Mouse (Mus musculus) MEL (cell line): ENCODE measurements at regions not wholly inside any gene's neighbourhood (a gene's known extent, or its start where the extent isn't known, plus 50 kb on each side); places are given as distances from the start of the nearest gene placed in this dataset.
A peak's percentile ranks its signal among the peaks of the same experiment; 100 is the strongest.

ENCODE experiments used
- DNase-seq: peaks from one replicate; pipeline ENCODE4 v3.0.0; 2011; ENCODE audit warnings: low read depth, low spot score
- H3K27ac ChIP-seq: 2 replicates; pipeline ENCODE4 v1.5.1; 2012; ENCODE audit warnings: low read depth, mild to moderate bottlenecking, control low read depth, low read length, moderate library complexity; ENCODE audit not compliant: control insufficient read depth
- H3K27me3 ChIP-seq, 2 experiments: fragments of 150-350 bp in 1 of 2; sonication (generic) in 1 of 2; 2 replicates each; pipeline ENCODE4 v1.6.1; 2012; ENCODE audit warnings: low read length in 2 of 2, mild to moderate bottlenecking in 2 of 2, improper control_type of control experiment in 1 of 2, moderate library complexity in 1 of 2; ENCODE audit not compliant: insufficient read depth in 2 of 2, control insufficient read depth in 1 of 2
- H3K36me3 ChIP-seq, 2 experiments: 2 replicates each; pipeline ENCODE4 v1.6.1; 2012 to 2014; ENCODE audit warnings: low read length in 2 of 2, improper control_type of control experiment in 1 of 2, inconsistent platforms in 1 of 2, mild to moderate bottlenecking in 1 of 2; ENCODE audit not compliant: insufficient read depth in 2 of 2, control insufficient read depth in 1 of 2
- H3K4me1 ChIP-seq, 2 experiments: fragments of 150-350 bp in 1 of 2; sonication (generic) in 1 of 2; 2 replicates each; pipeline ENCODE4 v1.6.1; 2012; ENCODE audit warnings: low read length in 2 of 2, improper control_type of control experiment in 1 of 2, mild to moderate bottlenecking in 1 of 2; ENCODE audit not compliant: insufficient read depth in 2 of 2, control insufficient read depth in 1 of 2
- H3K4me3 ChIP-seq, 2 experiments: fragments of 150-350 bp in 1 of 2; sonication (generic) in 1 of 2; 2 replicates each; pipeline ENCODE4 v1.5.1; 2012; ENCODE audit warnings: low read depth in 2 of 2, low read length in 2 of 2, mild to moderate bottlenecking in 2 of 2, moderate library complexity in 2 of 2, control low read depth in 1 of 2, improper control_type of control experiment in 1 of 2; ENCODE audit not compliant: control insufficient read depth in 1 of 2, insufficient read depth in 1 of 2
- H3K79me2 ChIP-seq: 2 replicates; pipeline ENCODE4 v1.6.1; 2012; ENCODE audit warnings: mild to moderate bottlenecking, low read length, moderate library complexity; ENCODE audit not compliant: control insufficient read depth, poor library complexity, insufficient read depth
- H3K9ac ChIP-seq: 2 replicates; pipeline ENCODE4 v1.6.1; 2012; ENCODE audit warnings: low read depth, mild to moderate bottlenecking, control low read depth, low read length, moderate library complexity; ENCODE audit not compliant: control insufficient read depth, poor library complexity, severe bottlenecking
- H3K9me3 ChIP-seq: fragments of 150-350 bp; sonication (generic); replicated peaks from 2 replicates; pipeline ENCODE4 v1.6.1; 2012; ENCODE audit warnings: mild to moderate bottlenecking, low read length, improper control_type of control experiment, moderate library complexity; ENCODE audit not compliant: insufficient read depth
- CHD2 ChIP-seq: IDR thresholded peaks from 2 replicates; pipeline ENCODE4 v1.6.1; 2011; ENCODE audit warnings: low read length, improper control_type of control experiment
- CTCF ChIP-seq, 3 experiments: IDR thresholded peaks in 2 of 3; conservative IDR thresholded peaks in 1 of 3; 2 replicates each; pipeline ENCODE4 v1.5.1; 2011 to 2012; ENCODE audit warnings: low read length in 3 of 3, low read depth in 2 of 3, mild to moderate bottlenecking in 2 of 3, improper control_type of control experiment in 1 of 3, inconsistent platforms in 1 of 3, mixed read lengths in 1 of 3, moderate library complexity in 1 of 3; ENCODE audit not compliant: control insufficient read depth in 1 of 3, insufficient read depth in 1 of 3, poor library complexity in 1 of 3, severe bottlenecking in 1 of 3
- E2F4 ChIP-seq: IDR thresholded peaks from 2 replicates; pipeline ENCODE4 v1.6.1; 2011; ENCODE audit warnings: low read depth, low read length, improper control_type of control experiment, borderline replicate concordance
- EP300 ChIP-seq, 2 experiments: IDR thresholded peaks; 2 replicates each; pipeline ENCODE4 v1.6.1; 2011; ENCODE audit warnings: improper control_type of control experiment in 2 of 2, low read length in 2 of 2, low read depth in 1 of 2, mild to moderate bottlenecking in 1 of 2
- GATA1 ChIP-seq: IDR thresholded peaks from 2 replicates; pipeline ENCODE4 v1.6.1; 2011; ENCODE audit warnings: low read depth, low read length, improper control_type of control experiment
- HCFC1 ChIP-seq: IDR thresholded peaks from 2 replicates; pipeline ENCODE4 v1.6.1; 2012; ENCODE audit warnings: low read depth, mild to moderate bottlenecking, inconsistent platforms, low read length, improper control_type of control experiment, moderate library complexity
- JUND ChIP-seq: IDR thresholded peaks from 2 replicates; pipeline ENCODE4 v1.6.1; 2011; ENCODE audit warnings: low read depth, mild to moderate bottlenecking, improper control_type of control experiment, low read length
- MAX ChIP-seq: IDR thresholded peaks from 2 replicates; pipeline ENCODE4 v1.6.1; 2011; ENCODE audit warnings: low read length, improper control_type of control experiment
- MEF2A ChIP-seq: IDR thresholded peaks from 2 replicates; pipeline ENCODE4 v1.6.1; 2014; ENCODE audit warnings: low read depth, mild to moderate bottlenecking, inconsistent platforms, low read length, improper control_type of control experiment; ENCODE audit not compliant: poor library complexity, insufficient replicate concordance, severe bottlenecking; ENCODE audit errors: extremely low read depth
- MXI1 ChIP-seq: IDR thresholded peaks from 2 replicates; pipeline ENCODE4 v1.6.1; 2011; ENCODE audit warnings: mild to moderate bottlenecking, low read depth, low read length, improper control_type of control experiment
- MYB ChIP-seq: IDR thresholded peaks from 2 replicates; pipeline ENCODE4 v1.6.1; 2011; ENCODE audit warnings: mild to moderate bottlenecking, low read depth, low read length, improper control_type of control experiment
- NELFE ChIP-seq: IDR thresholded peaks from 2 replicates; pipeline ENCODE4 v1.6.1; 2011; ENCODE audit warnings: low read depth, low read length, improper control_type of control experiment
- POLR2A ChIP-seq, 2 experiments: IDR thresholded peaks; 2 replicates each; pipeline ENCODE4 v1.6.1; 2011 to 2012; ENCODE audit warnings: low read length in 2 of 2, mild to moderate bottlenecking in 2 of 2, control low read depth in 1 of 2, improper control_type of control experiment in 1 of 2, low read depth in 1 of 2, moderate library complexity in 1 of 2; ENCODE audit not compliant: control insufficient read depth in 1 of 2, insufficient read depth in 1 of 2, poor library complexity in 1 of 2
- POLR2AphosphoS5 ChIP-seq: IDR thresholded peaks from 2 replicates; pipeline ENCODE4 v1.6.1; 2012; ENCODE audit warnings: low read depth, borderline replicate concordance, mild to moderate bottlenecking, inconsistent platforms, low read length, moderate library complexity, mixed read lengths
- RAD21 ChIP-seq: IDR thresholded peaks from 2 replicates; pipeline ENCODE4 v1.6.1; 2011; ENCODE audit warnings: mild to moderate bottlenecking, low read depth, low read length, improper control_type of control experiment
- SIN3A ChIP-seq: IDR thresholded peaks from 2 replicates; pipeline ENCODE4 v1.6.1; 2012; ENCODE audit warnings: low read length, improper control_type of control experiment, inconsistent platforms
- SMC3 ChIP-seq: IDR thresholded peaks from 2 replicates; pipeline ENCODE4 v1.6.1; 2011; ENCODE audit warnings: low read depth, low read length, improper control_type of control experiment
- TAL1 ChIP-seq: IDR thresholded peaks from 2 replicates; pipeline ENCODE4 v1.6.1; 2012; ENCODE audit warnings: mild to moderate bottlenecking, inconsistent platforms, low read length, moderate library complexity, mixed read lengths
- TBP ChIP-seq: IDR thresholded peaks from 2 replicates; pipeline ENCODE4 v1.8.0; 2011; ENCODE audit warnings: low read depth, low read length, improper control_type of control experiment
- UBTF ChIP-seq: IDR thresholded peaks from 2 replicates; pipeline ENCODE4 v1.6.1; 2012; ENCODE audit warnings: low read depth, mild to moderate bottlenecking, inconsistent platforms, low read length, improper control_type of control experiment, moderate library complexity, borderline replicate concordance; ENCODE audit not compliant: insufficient read depth
- USF1 ChIP-seq: IDR thresholded peaks from 2 replicates; pipeline ENCODE4 v1.6.1; 2014; ENCODE audit warnings: low read depth, mild to moderate bottlenecking, inconsistent platforms, low read length, improper control_type of control experiment, moderate library complexity
- USF2 ChIP-seq, 2 experiments: IDR thresholded peaks; 2 replicates each; pipeline ENCODE4 v1.6.1; 2011 to 2012; ENCODE audit warnings: improper control_type of control experiment in 2 of 2, low read length in 2 of 2, borderline replicate concordance in 1 of 2, inconsistent platforms in 1 of 2, low read depth in 1 of 2, mild to moderate bottlenecking in 1 of 2; ENCODE audit not compliant: insufficient read depth in 1 of 2
- ZC3H11A ChIP-seq: IDR thresholded peaks from 2 replicates; pipeline ENCODE4 v1.6.1; 2012; ENCODE audit warnings: low read depth, mild to moderate bottlenecking, inconsistent platforms, low read length, improper control_type of control experiment
- ZKSCAN1 ChIP-seq: IDR thresholded peaks from 2 replicates; pipeline ENCODE4 v1.6.1; 2012; ENCODE audit warnings: low read depth, mild to moderate bottlenecking, inconsistent platforms, low read length, improper control_type of control experiment, moderate library complexity
- ZNF384 ChIP-seq: IDR thresholded peaks from 2 replicates; pipeline ENCODE4 v1.6.1; 2012; ENCODE audit warnings: low read depth, mild to moderate bottlenecking, inconsistent platforms, low read length, improper control_type of control experiment

DNA sequence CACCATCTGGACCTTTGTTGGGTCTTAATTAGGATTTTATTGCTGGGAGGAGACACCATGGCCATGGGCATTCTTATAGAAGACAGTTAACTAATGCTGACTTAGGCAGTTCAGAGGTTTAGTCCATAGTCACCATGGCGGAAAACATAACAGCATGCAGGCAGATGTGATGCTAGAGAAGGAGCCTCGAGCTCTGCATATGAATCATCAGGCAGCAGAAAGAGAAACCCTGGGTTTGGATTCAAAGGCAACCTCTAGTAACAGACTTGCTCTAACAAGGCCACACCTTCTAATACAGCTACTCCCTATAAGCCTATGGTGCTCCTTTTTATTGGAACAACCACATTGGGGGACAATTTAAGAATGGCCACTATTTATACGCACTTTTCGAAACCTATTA, 141.7 kb upstream of the Slco3a1 start:
- Histone ChIP-seq H3K9me3 (no peaks in the 10 kb centered on the region), H3K36me3 (no peaks in the 10 kb centered on the region), H3K9ac (no peak overlapping the region), H3K79me2 (no peaks in the 10 kb centered on the region), H3K27ac (no peak overlapping the region), H3K27me3 (no peaks in the 10 kb centered on the region), H3K4me1 (no peaks in the 10 kb centered on the region), H3K4me3 (no peak overlapping the region)
- TF ChIP-seq MEF2A (no peak), ZKSCAN1 (no peak), USF1 (no peak), TBP (no peak), ZNF384 (no peak), ZC3H11A (no peak), TAL1 (no peak), POLR2AphosphoS5 (no peak), E2F4 (no peak), JUND (no peak), UBTF (no peak), RAD21 (no peak), EP300 (IDR thresholded peaks at IDR 0.05; ENCODE audit: low read depth in 1 of 2, low read length in 2 of 2) (no peak), USF2 (IDR thresholded peaks at IDR 0.05; ENCODE audit: borderline replicate concordance in 1 of 2, insufficient read depth in 1 of 2, low read depth in 1 of 2, low read length in 2 of 2) (no peak), SIN3A (no peak), CTCF (IDR thresholded peaks at IDR 0.05 in 2 of 3, conservative IDR thresholded peaks at IDR 0.05 in 1 of 3; ENCODE audit: control insufficient read depth in 1 of 3, insufficient read depth in 1 of 3, low read depth in 2 of 3, low read length in 3 of 3, poor library complexity in 1 of 3, severe bottlenecking in 1 of 3) (no peak), GATA1 (no peak), MYB (no peak), CHD2 (no peak), POLR2A (IDR thresholded peaks at IDR 0.05; ENCODE audit: control insufficient read depth in 1 of 2, insufficient read depth in 1 of 2, low read depth in 1 of 2, low read length in 2 of 2, poor library complexity in 1 of 2) (no peak)
- DNase-seq, result no peak

DNA sequence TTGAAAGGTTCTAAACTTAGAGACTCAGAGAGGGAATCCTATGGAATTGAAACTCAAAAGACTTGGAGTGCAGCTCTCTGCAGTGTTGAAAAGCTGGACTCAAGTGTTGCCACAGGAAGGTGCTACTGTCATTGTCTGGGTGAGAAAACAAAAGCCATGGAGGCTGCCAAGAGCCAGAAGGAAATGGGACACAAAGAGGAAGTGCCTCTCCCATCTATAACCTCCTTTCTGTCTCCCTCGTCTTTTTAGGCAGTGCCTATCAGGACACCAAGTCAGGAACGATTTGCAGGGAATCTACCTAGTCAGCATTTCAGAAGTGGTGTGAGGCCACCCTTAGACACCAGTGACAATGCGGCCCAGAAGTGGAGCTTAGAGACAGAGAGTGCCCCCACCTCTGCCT, 138.5 kb upstream of the Slco3a1 start:
- no peak overlapping the region for H3K4me3 ChIP-seq
- no peaks in the 10 kb centered on the region for H3K79me2 ChIP-seq
- H3K4me1 ChIP-seq, result no peaks in the 10 kb centered on the region
- peak; percentile 2 for DNase-seq
- no peaks in the 10 kb centered on the region for H3K36me3 ChIP-seq
- H3K27me3 ChIP-seq, result no peaks in the 10 kb centered on the region
- H3K9me3 ChIP-seq, result no peaks in the 10 kb centered on the region
- TF ChIP-seq UBTF (no peak), CHD2 (no peak), NELFE (no peak), RAD21 (no peak), SMC3 (no peak), CTCF (IDR thresholded peaks at IDR 0.05 in 2 of 3, conservative IDR thresholded peaks at IDR 0.05 in 1 of 3; ENCODE audit: control insufficient read depth in 1 of 3, insufficient read depth in 1 of 3, low read depth in 2 of 3, low read length in 3 of 3, poor library complexity in 1 of 3, severe bottlenecking in 1 of 3) (no peak), MAX (no peak), POLR2AphosphoS5 (no peak), TBP (no peak), MXI1 (no peak), HCFC1 (no peak), E2F4 (no peak), TAL1 (no peak), MYB (no peak), ZNF384 (no peak), SIN3A (no peak)
- TF ChIP-seq, all 39 proteins: peak for 0
- no peak overlapping the region for H3K9ac ChIP-seq
- no peak overlapping the region for H3K27ac ChIP-seq
